Mouse (Mus musculus) cortical plate, adult 2 months (tissue): ENCODE data around the gene Caskin2.

Experiments used
- CTCF ChIP-seq: fragments of 200-500 bp; IDR thresholded peaks from 2 replicates; pipeline ENCODE4 v1.5.1; 2011; ENCODE audit warnings: mild to moderate bottlenecking, control low read depth, low read length; ENCODE audit not compliant: insufficient read depth; ENCODE audit errors: extremely low read depth
- POLR2A ChIP-seq: fragments of 200-500 bp; IDR thresholded peaks from 2 replicates; pipeline ENCODE4 v1.6.1; 2011; ENCODE audit warnings: mild to moderate bottlenecking, low read length, control low read depth; ENCODE audit not compliant: insufficient read depth; ENCODE audit errors: extremely low read depth

DNA sequence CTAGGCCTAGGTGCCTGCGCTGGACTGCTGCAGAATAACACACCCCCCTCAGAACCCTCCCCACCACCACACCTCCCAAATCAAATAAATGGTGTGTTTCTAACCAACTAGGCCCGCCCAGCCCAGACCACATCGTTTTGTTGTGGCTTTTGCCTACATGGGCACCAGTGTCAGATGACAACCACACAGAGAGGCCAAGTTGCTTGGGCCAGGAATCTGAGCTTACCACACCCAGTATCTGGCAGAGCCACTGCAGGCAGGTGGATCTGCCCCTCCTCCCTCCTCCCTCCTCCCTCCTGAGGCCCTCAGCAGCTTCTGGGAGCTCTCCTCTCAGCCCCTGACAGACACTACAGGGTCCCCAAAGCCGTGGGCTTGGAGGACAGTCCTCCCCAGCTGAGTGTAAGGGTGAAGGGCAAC lies 25.5 kb upstream of the Caskin2 start:
- TF ChIP-seq CTCF (no peak), POLR2A (no peak)
